Mouse (Mus musculus): ENCODE measurements around the gene Evi2a. TPM values are rescaled to one million over a fixed set of nuclear protein-coding genes. Genes with fewer than 3 reads are reported as not detected.

Evi2a gene
- polyA plus RNA-seq (2017; shearing (Covaris generic)): 141 TPM

GRCm38 (mm10) chr11:79530333-79530761, at the start of gene Evi2a, which contains the start of gene Evi2:
Gene Evi2a, minus strand, starts transcription at chr11:79530609.
Gene Evi2, minus strand, starts transcription at chr11:79530589.

GRCm38 (mm10) chr11:79523560-79524309, 6.7 kb downstream of the Evi2a start, which contains the start of gene Evi2b:
Gene Evi2b, minus strand, starts transcription at chr11:79523762.

GRCm38 (mm10) chr11:79503845-79504244, 26.6 kb downstream of the Evi2a start, which contains the start of gene Omg:
Gene Omg, minus strand, starts transcription at chr11:79504084.

Other genes with a start within 250 kb of the Evi2a start
- not detected for gene Gm9964, start 233.7 kb downstream of the Evi2a start, polyA plus RNA-seq (2017; shearing (Covaris generic))
- gene Nf1, start 190.9 kb downstream of the Evi2a start, polyA plus RNA-seq (2017; shearing (Covaris generic)): 3.6 TPM
- gene Omg, start 26.5 kb downstream of the Evi2a start, polyA plus RNA-seq (2017; shearing (Covaris generic)): not detected
- 72.7 TPM for gene Evi2b, start 6.8 kb downstream of the Evi2a start, polyA plus RNA-seq (2017; shearing (Covaris generic))
- gene Evi2, start within 50 bp of the Evi2a start, polyA plus RNA-seq (2017; shearing (Covaris generic)): 4.5 TPM
- gene Rab11fip4, start 60.6 kb upstream of the Evi2a start, polyA plus RNA-seq (2017; shearing (Covaris generic)): 31.3 TPM